Mouse (Mus musculus) stomach, embryonic 14.5 days (tissue): Measurements from ENCODE around the gene Fam53a. TPM values are rescaled to one million over a fixed set of nuclear protein-coding genes. Genes with fewer than 3 reads are reported as not detected.

Experiments used
- ATAC-seq: fragments of 200-750 bp; cut with Nextera tagmentation; 2 replicates; pipeline ENCODE4 v1.8.0; 2017; ENCODE audit warnings: low read depth, moderate TSS enrichment; ENCODE audit not compliant: insufficient number of reproducible peaks, insufficient read depth, low FRiP score
- H3K27ac ChIP-seq: fragments of 300-500 bp; sonication (generic); 2 replicates; pipeline ENCODE4 v1.5.1; 2014; ENCODE audit warnings: mild to moderate bottlenecking, low read length, moderate library complexity, mixed read lengths
- H3K27me3 ChIP-seq: fragments of 300-500 bp; sonication (generic); 2 replicates; pipeline ENCODE4 v1.6.1; 2014; ENCODE audit warnings: low read length, control low read depth, mixed read lengths; ENCODE audit not compliant: control insufficient read depth, insufficient read depth
- H3K36me3 ChIP-seq: fragments of 300-500 bp; sonication (generic); 2 replicates; pipeline ENCODE4 v1.6.1; 2014; ENCODE audit warnings: mild to moderate bottlenecking, control low read depth, low read length, moderate library complexity, mixed read lengths; ENCODE audit not compliant: control insufficient read depth, insufficient read depth
- H3K4me1 ChIP-seq: fragments of 300-500 bp; sonication (generic); 2 replicates; pipeline ENCODE4 v1.6.1; 2014; ENCODE audit warnings: low read length, control low read depth, mixed read lengths; ENCODE audit not compliant: control insufficient read depth, insufficient read depth
- H3K4me2 ChIP-seq: fragments of 300-500 bp; sonication (generic); replicated peaks from 2 replicates; pipeline ENCODE4 v1.6.1; 2014; ENCODE audit warnings: low read depth, low read length, control low read depth
- H3K4me3 ChIP-seq: fragments of 300-500 bp; sonication (generic); 2 replicates; pipeline ENCODE4 v1.5.1; 2014; ENCODE audit warnings: low read depth, low read length, control low read depth
- H3K9ac ChIP-seq: fragments of 300-500 bp; sonication (generic); replicated peaks from 2 replicates; pipeline ENCODE4 v1.6.1; 2014; ENCODE audit warnings: low read depth, mild to moderate bottlenecking, control low read depth, low read length, moderate library complexity, mixed read lengths
- H3K9me3 ChIP-seq: fragments of 300-500 bp; sonication (generic); 2 replicates; pipeline ENCODE4 v1.6.1; 2016; ENCODE audit warnings: low read depth, low read length, control low read depth; ENCODE audit not compliant: control insufficient read depth
- WGBS: fragments of 180-500 bp; shearing (Covaris S2); extraction: QIAGEN DNeasy Blood & Tissue Kit; methylation state at CpG from one replicate; pipeline ENCODE4 v1.1.7; 2014; 5-methylcytosine and 5-hydroxymethylcytosine counted together
- polyA plus RNA-seq: library from polyadenylated mRNA; unstranded; fragments of >200 nt; fragmentation: Nextera tagmentation; extraction: Ambion mirVana; gene quantifications from 2 replicates; pipeline ENCODE4 v1.2.1, GENCODE M21; 2014

Gene Fam53a
- polyA plus RNA-seq, result 66.0 and 66.8 TPM in 2 replicates

GRCm38 (mm10) chr5:33629301-33629987, at the start of gene Fam53a, which contains the start of gene Gm9903:
Gene Fam53a, minus strand, starts transcription at chr5:33629635.
Gene Gm9903, plus strand, starts transcription at chr5:33629925.
- Histone ChIP-seq H3K4me2 (peak within 1 kb of the TSS; percentile 65), H3K4me3 (peak within 1 kb of the TSS; percentile 53)
- under 1% methylated on average over 87 of the region's 99 CpGs for WGBS

GRCm38 (mm10) chr5:33678244-33678643, 48.8 kb upstream of the Fam53a start:
- H3K4me3 ChIP-seq, result no peak overlapping the region
- H3K36me3 ChIP-seq, result no peaks in the 10 kb centered on the region
- H3K4me2 ChIP-seq, result no peak overlapping the region
- H3K27ac ChIP-seq, result no peak overlapping the region
- no peak for ATAC-seq
- no peaks in the 10 kb centered on the region for H3K4me1 ChIP-seq
- H3K9me3 ChIP-seq, result no peaks in the 10 kb centered on the region
- no peak overlapping the region for H3K9ac ChIP-seq
- no peaks in the 10 kb centered on the region for H3K27me3 ChIP-seq
- WGBS, result 70% methylated on average over 5 of the region's 5 CpGs

More at GRCm38 (mm10) chr5:33629301-33629987, at the start of gene Fam53a, which contains the start of gene Gm9903:
- peaks cover 15% of the 10 kb centered on the region; the same call in 1 of the 2 replicates for H3K4me1 ChIP-seq
- peak; percentile 96 for ATAC-seq
- H3K9me3 ChIP-seq, result no peaks in the 10 kb centered on the region
- no peaks in the 10 kb centered on the region for H3K27me3 ChIP-seq
- H3K9ac ChIP-seq, result peak within 1 kb of the TSS; percentile 72
- H3K36me3 ChIP-seq, result no peaks in the 10 kb centered on the region
- H3K27ac ChIP-seq, result peak within 1 kb of the TSS; percentile 75

DNA sequence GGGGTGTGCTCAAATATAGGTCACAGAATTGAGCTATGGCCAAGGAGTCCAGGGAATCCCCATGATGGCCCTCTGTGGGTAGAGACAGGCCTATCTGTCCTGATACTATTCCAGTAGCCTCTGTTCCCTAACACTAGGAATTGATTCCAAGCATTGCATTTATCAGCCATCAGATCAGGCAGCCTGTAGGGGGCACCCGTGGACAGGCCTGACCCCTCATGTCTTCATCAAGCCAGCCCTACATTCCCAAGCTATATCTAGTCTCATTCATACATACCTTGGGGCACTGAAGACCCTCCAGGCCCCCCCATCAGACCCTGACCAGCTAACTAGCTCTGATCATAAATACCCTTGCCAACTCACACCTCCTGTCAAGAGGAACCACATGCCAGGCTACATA, 46.5 kb upstream of the Fam53a start:
- H3K9me3 ChIP-seq, result no peaks in the 10 kb centered on the region
- H3K4me2 ChIP-seq, result no peak overlapping the region
- peak; percentile 24; the same call in 1 of the 2 replicates for ATAC-seq
- H3K27me3 ChIP-seq, result no peaks in the 10 kb centered on the region
- no peak overlapping the region for H3K9ac ChIP-seq
- WGBS, result 5% methylated on average over 1 of the region's 1 CpGs
- peaks cover 7% of the 10 kb centered on the region for H3K36me3 ChIP-seq
- H3K4me1 ChIP-seq, result no peaks in the 10 kb centered on the region
- no peak overlapping the region for H3K27ac ChIP-seq
- H3K4me3 ChIP-seq, result no peak overlapping the region

GRCm38 (mm10) chr5:33674439-33674838, 45.0 kb upstream of the Fam53a start:
- Histone ChIP-seq H3K36me3 (peaks cover 20% of the 10 kb centered on the region), H3K27me3 (no peaks in the 10 kb centered on the region), H3K4me1 (no peaks in the 10 kb centered on the region), H3K4me3 (no peak overlapping the region), H3K27ac (no peak overlapping the region), H3K9me3 (no peaks in the 10 kb centered on the region), H3K4me2 (no peak overlapping the region), H3K9ac (no peak overlapping the region)
- whole genome bisulfite sequencing, result 82% methylated on average over 3 of the region's 3 CpGs
- ATAC-seq, result peak; percentile 74

- Histone ChIP-seq H3K36me3 (peaks cover 48% of the 10 kb centered on the region), H3K4me3 (no peak overlapping the region), H3K27ac (no peak overlapping the region), H3K9ac (no peak overlapping the region), H3K4me2 (no peak overlapping the region), H3K27me3 (no peaks in the 10 kb centered on the region), H3K9me3 (no peaks in the 10 kb centered on the region), H3K4me1 (no peaks in the 10 kb centered on the region)
- 77% methylated on average over 5 of the region's 5 CpGs for WGBS
- ATAC-seq, result no peak
Observed at GRCm38 (mm10) chr5:33671659-33672058, 42.2 kb upstream of the Fam53a start.

DNA sequence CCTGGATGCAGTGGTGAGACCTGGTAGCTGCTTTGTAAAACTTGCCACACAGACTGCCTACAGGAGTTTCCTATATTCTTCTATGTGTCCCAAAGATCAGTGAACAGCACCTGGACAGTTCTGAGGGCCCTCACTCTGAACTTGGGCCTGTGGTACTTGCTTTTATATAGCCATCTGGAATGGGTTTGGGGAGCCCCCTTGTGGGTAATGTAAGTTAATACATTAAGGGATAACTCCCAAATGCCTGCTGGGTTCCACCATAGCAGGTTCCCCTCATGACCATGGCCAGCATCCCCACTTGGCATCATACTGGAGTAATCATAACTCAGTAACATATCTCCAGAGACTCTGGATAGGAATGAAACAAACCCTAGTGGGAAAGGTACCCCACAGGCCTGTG, 38.8 kb upstream of the Fam53a start:
- ATAC-seq, result no peak
- Histone ChIP-seq H3K9me3 (no peaks in the 10 kb centered on the region), H3K9ac (no peak overlapping the region), H3K4me2 (no peak overlapping the region), H3K27ac (no peak overlapping the region), H3K4me3 (no peak overlapping the region), H3K36me3 (peaks cover 67% of the 10 kb centered on the region), H3K27me3 (no peaks in the 10 kb centered on the region), H3K4me1 (no peaks in the 10 kb centered on the region)

GRCm38 (mm10) chr5:33658664-33659050, 29.2 kb upstream of the Fam53a start:
- WGBS, result under 1% methylated on average over 26 of the region's 26 CpGs
- Histone ChIP-seq H3K4me3 (peak overlapping the region; percentile 76), H3K27me3 (no peaks in the 10 kb centered on the region), H3K27ac (peak overlapping the region; percentile 72), H3K9me3 (no peaks in the 10 kb centered on the region), H3K36me3 (peaks cover 30% of the 10 kb centered on the region), H3K4me2 (peak overlapping the region; percentile 79), H3K9ac (peak overlapping the region; percentile 68), H3K4me1 (peaks cover 13% of the 10 kb centered on the region)
- peak; percentile 7; the same call in 1 of the 2 replicates for ATAC-seq

DNA sequence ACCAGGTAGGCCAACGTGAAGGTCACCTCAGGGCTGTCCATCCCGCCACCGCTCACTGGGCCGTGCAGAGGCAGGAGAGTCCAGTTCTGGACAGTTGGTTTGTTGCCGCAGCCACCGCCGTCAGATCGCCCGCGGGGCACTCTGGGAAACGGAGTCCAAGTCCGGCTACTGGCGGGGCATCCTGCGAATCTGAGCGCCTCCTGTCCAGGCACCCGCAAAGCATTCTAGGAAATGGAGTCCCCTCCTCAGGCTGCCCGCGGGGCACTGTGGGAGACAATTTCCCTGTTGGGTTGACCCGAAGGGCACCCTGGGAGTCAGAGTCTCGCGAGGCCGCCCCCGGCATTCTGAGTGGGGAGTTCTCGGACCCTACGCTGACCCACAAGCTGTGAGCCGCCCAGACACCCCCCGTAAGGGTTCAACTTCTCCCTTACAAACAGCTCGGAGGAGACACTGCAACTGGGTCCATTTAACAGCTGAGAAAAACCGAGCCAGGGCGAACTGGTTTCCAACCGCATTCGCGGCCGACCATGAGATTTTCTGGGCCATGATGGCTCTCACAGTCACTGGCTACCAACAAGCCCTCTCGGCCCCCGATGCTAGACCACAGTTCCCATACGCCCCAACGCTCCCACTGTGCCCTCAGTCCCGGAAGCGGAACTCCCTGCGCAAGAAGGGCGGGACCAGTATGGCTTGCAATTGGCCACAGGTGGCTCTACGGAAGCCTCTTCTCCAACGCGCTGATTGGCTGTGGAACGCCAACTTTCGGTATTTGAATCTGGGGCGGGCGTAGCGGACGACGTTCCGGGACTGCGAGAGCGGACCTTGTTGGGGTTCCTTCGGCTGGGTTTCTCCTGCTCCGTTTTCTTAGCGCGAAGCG, 28.6 kb upstream of the Fam53a start, which contains the start of the genes Tacc3 and Tmem129:
Tacc3 (plus strand) TSS at position 342 of the 877 bp plus-strand sequence.
Tmem129 (minus strand) TSS at position 630 of the 877 bp plus-strand sequence.
- ATAC-seq, result peak; percentile 96
- H3K27ac ChIP-seq, result peak within 1 kb of the TSS; percentile 92
- no peaks in the 10 kb centered on the region for H3K9me3 ChIP-seq
- H3K36me3 ChIP-seq, result peaks cover 27% of the 10 kb centered on the region
- peak within 1 kb of the TSS; percentile 68 for H3K9ac ChIP-seq
- no peaks in the 10 kb centered on the region for H3K27me3 ChIP-seq
- under 1% methylated on average over 60 of the region's 60 CpGs for WGBS
- peaks cover 13% of the 10 kb centered on the region for H3K4me1 ChIP-seq
- peak within 1 kb of the TSS; percentile 76 for H3K4me3 ChIP-seq
- peak within 1 kb of the TSS; percentile 92 for H3K4me2 ChIP-seq
